Mouse (Mus musculus): ENCODE results near the gene Gm10762.
"Not testable (repeated sequence)": the region's sequence is repeated elsewhere in the genome, so short reads cannot be mapped to it uniquely, and the experiment has no call there.

Gene Gm10762

GRCm38 (mm10) chr2:128967661-128968441 is at the start of gene Gm10762:
TSS of gene Gm10762 (minus strand) at chr2:128967725.
- in situ Hi-C loops (cut with MseI, MboI) = no loop called here

DNA sequence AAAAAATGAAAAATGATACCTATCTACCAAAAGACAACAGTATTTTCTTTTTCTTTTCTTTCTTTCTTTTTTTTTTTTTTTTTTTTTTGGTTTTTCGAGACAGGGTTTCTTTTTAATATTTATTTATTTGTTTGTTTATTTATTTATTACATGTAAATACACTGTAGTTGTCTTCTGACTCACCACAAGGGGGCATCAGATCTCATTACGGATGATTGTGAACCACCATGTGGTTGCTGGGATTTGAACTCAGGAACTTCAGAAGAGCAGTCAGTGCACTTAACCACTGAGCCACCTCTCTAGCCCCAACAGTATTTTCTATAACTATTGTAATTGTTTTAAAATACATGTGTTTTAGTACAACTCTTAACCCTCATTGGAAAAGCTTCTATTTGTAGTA is 41.3 kb upstream of the Gm10762 start:
- in situ Hi-C loops (cut with MseI, MboI) = not testable (repeated sequence)

- in situ Hi-C loops (cut with MseI, MboI) = no loop called here
Measured at GRCm38 (mm10) chr2:129006194-129006749, 38.7 kb upstream of the Gm10762 start.

DNA sequence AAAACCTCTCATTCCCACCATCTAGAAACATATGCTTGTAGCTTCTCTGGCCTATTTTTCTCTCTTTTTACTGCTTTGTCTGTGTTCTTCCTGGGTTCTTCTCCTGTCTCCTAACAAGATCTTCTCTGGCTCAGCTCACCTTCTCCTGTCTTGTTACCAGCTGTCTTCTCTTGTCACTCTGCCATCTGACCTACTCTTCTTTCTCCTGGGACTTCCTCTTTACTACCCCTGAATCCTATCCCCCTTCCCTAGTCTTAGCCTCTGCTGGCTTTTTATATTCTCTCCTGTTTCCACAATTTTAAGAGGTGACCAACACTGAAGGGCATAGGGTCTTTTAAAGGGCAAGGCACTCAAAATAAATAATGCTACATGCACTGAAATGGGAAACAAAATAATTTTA is 37.3 kb upstream of the Gm10762 start:
- in situ Hi-C loops (cut with MseI, MboI) = no loop called here

DNA sequence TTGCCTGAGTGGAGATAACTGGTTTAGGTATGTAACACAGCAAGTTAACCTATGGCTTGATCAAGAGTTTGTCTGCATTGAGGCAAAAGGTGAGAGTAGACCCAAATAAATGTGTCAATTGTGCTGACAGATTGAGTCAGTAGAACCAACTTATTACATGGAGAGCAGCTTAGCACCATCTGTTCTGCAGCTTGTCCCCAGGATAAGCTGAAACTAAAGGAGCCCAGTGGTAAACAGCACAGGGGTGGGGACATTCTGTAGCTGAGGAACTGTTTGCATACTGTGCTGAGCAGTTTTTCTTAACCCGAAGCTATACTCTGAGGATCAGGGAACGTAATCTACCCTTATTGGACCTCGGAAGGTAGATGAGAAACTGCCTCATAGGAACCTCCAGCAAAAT is 17.2 kb upstream of the Gm10762 start:
- in situ Hi-C loops (cut with MseI, MboI) = no loop called here

- in situ Hi-C loops (cut with MseI, MboI) = no loop called here
Measured at GRCm38 (mm10) chr2:128975572-128975971, 8.0 kb upstream of the Gm10762 start.

DNA sequence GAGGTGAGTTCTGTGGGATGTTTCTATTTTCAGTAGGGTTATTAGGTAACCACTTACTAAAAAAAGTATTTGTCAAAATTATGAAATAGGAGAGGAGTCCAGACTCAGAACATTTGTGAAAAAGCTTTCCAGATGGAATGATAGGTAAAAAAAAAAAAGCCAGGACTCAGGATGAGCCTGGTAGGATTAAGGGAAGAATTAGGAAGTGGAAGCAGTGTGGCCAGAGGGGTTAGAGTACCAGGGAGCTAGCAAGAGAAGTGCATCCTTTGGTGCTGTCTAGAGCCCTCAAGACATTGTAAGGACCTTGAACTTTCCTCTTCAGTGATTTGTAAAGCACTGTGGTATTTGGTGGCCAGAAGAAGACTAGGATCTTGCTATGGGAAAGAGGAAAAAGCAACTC is 4.8 kb upstream of the Gm10762 start:
- in situ Hi-C loops (cut with MseI, MboI) = no loop called here

DNA sequence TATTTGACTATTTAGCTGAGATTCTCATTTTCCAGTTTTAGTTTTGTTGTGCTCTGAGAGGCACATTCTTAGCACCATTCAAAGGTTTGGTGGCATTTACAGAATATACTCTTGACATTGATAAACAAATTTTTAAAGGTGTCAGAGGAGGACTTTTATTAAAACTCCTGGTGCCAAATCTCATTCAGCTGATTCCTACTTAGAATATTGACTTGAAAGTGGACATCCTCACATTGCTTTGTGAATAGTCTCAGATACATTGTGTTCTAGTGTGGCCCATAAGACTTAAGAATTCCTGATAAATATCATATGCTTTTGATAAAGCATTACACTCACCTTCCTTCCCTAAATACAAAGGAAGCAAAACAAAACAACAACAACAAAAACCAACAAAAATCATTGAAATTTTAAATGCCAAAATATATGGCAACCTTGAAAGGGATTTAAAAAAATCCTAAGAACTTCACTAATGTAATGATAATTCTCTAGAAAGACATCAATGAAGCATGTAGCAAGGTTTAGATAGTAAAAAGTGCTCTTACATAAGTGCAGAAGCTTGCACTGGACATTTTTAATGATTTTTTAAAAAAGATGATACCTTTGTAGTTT is 1.1 kb upstream of the Gm10762 start:
- in situ Hi-C loops (cut with MseI, MboI) = no loop called here

- in situ Hi-C loops (cut with MseI, MboI) = no loop called here
Measured at GRCm38 (mm10) chr2:128966641-128967580, 614 bp downstream of the Gm10762 start, which contains the start of gene Zc3h6. TSS of gene Zc3h6 (plus strand) at chr2:128967402.

DNA sequence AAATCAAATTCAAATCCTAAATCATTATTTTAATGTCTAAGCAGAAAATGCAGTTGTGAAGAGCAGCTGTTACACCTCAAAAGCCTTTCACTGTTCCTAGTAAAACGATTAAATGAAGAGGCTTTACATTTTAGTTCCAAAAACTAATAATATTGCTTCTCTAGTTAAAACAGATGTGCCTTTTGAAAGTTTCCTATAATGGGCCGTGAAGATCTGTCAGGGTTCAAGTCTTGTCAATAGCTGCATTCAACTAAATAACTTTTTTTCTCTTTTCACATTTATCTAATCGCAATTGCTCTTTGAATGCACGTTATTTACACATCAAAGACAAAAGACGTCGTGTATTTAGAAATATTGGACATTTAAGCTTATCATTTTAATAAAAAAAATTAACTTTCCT is 1.3 kb downstream of the Gm10762 start:
- in situ Hi-C loops (cut with MseI, MboI) = no loop called here

- in situ Hi-C loops (cut with MseI, MboI) = no loop called here
Measured at GRCm38 (mm10) chr2:128965505-128966105, 1.9 kb downstream of the Gm10762 start.

- in situ Hi-C loops (cut with MseI, MboI) = no loop called here
Measured at GRCm38 (mm10) chr2:128954186-128954585, 13.3 kb downstream of the Gm10762 start.

- in situ Hi-C loops (cut with MseI, MboI) = loop anchor here (5.0 kb wide), 2 partner anchors 104 to 109 kb away; no protein-coding TSS in a partner anchor
Measured at GRCm38 (mm10) chr2:128947962-128948588, 19.4 kb downstream of the Gm10762 start.

- in situ Hi-C loops (cut with MseI, MboI) = no loop called here
Measured at GRCm38 (mm10) chr2:128943538-128944528, 23.7 kb downstream of the Gm10762 start, which contains the start of gene Zc3h8. TSS of gene Zc3h8 (minus strand) at chr2:128944077.

DNA sequence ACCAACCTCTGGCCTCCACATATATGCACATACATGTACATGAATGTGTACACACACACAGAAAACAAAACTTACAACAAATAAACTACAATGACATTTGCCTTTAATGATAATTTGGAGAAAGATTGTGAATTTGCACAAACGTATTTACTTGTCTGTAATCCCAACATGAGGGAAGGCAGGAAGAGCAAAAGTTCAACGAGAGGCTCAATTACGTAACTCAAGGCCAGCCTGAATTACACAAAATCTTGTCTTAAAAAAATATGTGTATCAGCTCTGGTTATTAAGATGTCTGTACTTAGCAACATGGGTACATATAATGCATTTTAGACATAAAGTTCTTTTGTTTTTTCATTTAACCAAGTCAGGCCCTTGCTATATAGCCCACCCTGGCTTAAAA is 31.3 kb downstream of the Gm10762 start:
- in situ Hi-C loops (cut with MseI, MboI) = no loop called here

DNA sequence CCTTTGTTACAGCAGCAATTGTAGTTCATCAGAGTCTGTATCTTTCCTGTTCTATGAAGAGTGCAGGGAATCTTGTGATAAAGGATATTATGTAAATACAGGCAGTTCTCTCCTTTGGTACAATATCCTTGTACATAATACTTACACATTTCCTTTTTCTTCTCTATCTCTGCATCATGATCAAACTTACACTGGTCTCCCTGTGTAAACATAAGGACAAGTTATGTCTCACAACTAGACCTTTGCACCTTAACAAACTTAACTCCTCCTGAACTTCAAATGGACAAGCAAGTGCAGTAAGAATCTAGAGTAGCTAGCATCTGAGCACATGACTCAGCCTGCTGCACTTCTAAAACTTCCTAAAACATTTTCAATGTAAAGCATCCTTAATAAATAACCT is 36.8 kb downstream of the Gm10762 start:
- in situ Hi-C loops (cut with MseI, MboI) = no loop called here

- in situ Hi-C loops (cut with MseI, MboI) = no loop called here
Measured at GRCm38 (mm10) chr2:128928446-128928845, 39.1 kb downstream of the Gm10762 start.

GRCm38 (mm10) chr2:128924799-128925198 is 42.7 kb downstream of the Gm10762 start:
- in situ Hi-C loops (cut with MseI, MboI) = no loop called here

All from mouse trophoblast stem cell (cell line).